Mouse (Mus musculus) adrenal gland (tissue): ENCODE measurements at regions not wholly inside any gene's neighbourhood (a gene's known extent, or its start where the extent isn't known, plus 50 kb on each side); places are given as distances from the start of the nearest gene placed in this dataset.

Experiments used
- intact Hi-C: fragments of 180-260 bp; cut with DNase I; formaldehyde crosslinking; loops from one replicate; pipeline ENCODE4 v1.15.1; 2025

DNA sequence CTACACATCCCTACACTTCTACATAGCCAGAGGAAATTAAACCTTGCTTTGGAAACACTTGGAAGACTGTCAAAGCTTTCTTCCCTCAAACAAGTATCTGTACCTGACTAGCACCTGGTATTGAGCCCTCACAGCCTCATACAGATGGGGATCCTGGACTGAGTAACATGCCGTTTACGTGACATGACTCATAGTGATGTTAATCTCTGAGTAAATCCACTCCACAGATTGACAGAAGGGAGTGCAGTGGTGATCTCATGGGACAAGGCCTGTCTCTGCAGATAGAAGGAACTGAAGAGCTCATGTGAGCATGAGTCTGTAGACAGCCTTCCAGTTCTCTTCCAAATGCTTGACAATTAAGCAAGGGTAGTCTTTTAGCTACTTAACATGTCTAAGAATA is 141.8 kb upstream of the Ccnd2 start:
- intact Hi-C loops, result no loop called here

DNA sequence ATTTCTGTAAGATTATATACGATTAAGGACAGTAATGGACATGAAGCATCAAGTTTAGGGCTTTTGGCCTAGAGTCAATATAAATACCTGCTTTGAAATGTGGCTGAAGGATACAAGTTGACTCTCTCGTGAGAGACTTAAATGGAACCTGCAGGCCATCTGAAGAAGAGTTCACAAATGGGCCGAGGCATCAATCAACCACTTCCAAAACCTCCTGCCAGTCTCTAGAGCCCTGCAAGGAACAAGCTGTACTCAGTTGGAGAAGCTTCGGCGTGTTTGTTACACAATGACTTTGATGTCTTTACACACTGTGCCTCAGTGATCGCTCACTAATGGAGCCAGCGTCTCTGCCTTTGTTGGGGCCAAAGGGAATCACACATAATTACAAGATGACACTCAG is 146.1 kb upstream of the Ccnd2 start:
- intact Hi-C loops, result no loop called here

- intact Hi-C loops, result no loop called here
Measured at GRCm38 (mm10) chr6:127311192-127312054, 135.2 kb upstream of the Parp11 start.

DNA sequence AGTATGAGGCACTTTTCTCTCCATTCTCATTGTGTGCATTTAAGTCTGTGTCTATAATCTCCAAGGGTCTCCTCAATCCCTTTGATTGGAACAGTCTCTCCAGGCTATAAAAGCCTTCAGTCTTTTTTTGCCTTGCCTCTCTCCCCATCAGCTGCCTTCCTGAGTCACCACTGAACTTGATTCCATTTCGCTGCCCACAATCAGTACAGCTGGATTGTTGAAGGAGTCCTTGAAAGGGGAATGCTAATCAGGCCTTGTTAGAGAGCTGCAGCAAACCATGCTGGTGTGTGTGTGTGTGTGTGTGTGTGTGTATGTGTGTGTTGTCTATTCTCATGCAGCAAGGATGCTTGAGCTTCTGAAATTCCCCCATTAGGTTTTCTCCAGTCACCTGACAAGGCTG is 129.3 kb upstream of the Parp11 start:
- intact Hi-C loops, result no loop called here

- intact Hi-C loops, result no loop called here
Measured at GRCm38 (mm10) chr6:127318746-127319582, 127.7 kb upstream of the Parp11 start.

GRCm38 (mm10) chr6:127320600-127320999 is 126.0 kb upstream of the Parp11 start:
- intact Hi-C loops, result loop anchor here (5.0 kb wide), 1 partner anchor 173 kb away; no protein-coding TSS in a partner anchor

GRCm38 (mm10) chr6:127321031-127321430 is 125.6 kb upstream of the Parp11 start:
- intact Hi-C loops, result loop anchor here (5.0 kb wide), 1 partner anchor 174 kb away; no protein-coding TSS in a partner anchor

- intact Hi-C loops, result loop anchor here (5.0 kb wide), 1 partner anchor 175 kb away; no protein-coding TSS in a partner anchor
Measured at GRCm38 (mm10) chr6:127322398-127322797, 124.2 kb upstream of the Parp11 start.

GRCm38 (mm10) chr6:127324984-127325383 is 121.7 kb upstream of the Parp11 start:
- intact Hi-C loops, result loop anchor here (2.0 to 5.0 kb wide), 3 partner anchors 36 to 178 kb away; partner anchors contain the start of gene Parp11

DNA sequence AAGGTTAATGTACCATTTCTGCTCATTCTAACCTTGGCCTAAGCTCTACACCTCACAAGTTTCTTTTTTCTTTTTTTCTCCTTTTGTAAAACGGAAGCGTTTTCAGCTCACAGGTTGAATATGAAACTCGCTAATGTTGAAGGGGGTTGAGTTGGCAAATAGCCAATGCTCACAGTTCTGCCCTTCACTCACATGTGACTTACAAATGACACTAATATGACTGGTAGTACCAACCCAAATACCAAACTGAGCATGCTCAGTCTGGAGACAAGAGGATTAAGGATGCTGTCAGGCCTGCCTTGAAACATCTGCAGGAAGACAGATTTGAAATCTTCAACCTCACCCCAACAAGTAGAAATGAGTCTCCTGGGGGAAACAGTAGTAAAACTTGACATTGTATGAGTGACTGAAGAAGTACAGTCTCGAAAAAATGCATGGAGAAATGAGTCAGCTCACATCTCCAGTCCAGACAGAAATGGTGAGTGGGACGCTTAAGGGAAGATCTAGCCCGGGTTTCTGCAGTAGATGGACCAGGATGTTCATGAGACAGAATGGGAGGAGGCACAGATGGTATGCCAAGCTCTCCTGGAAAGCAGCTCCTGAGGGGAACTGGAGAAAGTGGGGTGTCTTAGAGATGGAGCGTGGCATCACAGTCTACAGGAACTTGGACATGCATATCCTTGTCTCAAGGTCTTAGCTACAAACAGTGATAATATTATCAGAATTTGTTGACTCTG is 120.9 kb upstream of the Parp11 start:
- intact Hi-C loops, result loop anchor here (2.0 kb wide), 2 partner anchors 35 to 121 kb away; partner anchors contain the start of gene Parp11

GRCm38 (mm10) chr6:127326333-127326729 is 120.3 kb upstream of the Parp11 start:
- intact Hi-C loops, result no loop called here

DNA sequence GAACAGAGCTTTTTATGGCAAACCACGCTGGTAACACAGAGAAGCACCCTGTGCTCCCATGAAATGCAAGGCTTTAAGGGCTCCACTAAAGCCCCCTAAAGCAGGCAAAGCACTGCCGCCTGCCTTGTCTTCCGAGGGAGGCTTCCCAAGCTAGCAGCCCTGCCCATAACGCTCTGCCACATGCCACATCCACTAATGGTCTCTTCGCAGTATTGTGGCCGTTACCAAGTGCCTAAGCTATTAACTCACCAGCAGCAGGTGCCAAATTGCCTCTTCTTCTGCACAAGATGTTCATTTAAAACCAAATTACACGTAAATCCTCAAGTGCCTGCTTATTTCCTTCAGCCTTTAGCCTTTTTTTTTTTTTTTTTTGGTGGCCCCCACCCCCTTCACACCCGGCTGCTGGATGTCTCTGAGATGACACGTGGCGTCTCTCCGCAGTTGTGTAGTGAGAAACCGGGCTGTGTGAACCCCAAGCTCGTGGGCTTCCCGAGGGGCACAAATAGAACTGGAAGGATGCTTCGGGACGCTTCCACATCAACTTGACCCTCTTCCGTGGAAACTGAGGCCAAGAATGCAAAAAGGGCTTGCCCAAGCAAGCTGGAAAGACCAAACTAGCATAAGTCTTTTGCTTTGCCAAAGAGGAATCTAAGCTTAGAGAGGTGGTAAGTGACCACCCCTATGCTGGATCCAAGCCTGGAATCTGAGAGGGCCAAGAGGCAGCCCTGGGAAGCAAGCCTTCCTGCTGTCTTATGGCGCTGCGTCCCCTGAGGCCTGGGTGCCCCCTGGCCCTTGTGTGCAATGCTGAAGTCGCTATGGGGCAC is 117.2 kb upstream of the Parp11 start:
- intact Hi-C loops, result no loop called here

GRCm38 (mm10) chr6:127330015-127330705 is 116.5 kb upstream of the Parp11 start:
- intact Hi-C loops, result no loop called here

GRCm38 (mm10) chr6:127331091-127331490 is 115.5 kb upstream of the Parp11 start:
- intact Hi-C loops, result no loop called here

DNA sequence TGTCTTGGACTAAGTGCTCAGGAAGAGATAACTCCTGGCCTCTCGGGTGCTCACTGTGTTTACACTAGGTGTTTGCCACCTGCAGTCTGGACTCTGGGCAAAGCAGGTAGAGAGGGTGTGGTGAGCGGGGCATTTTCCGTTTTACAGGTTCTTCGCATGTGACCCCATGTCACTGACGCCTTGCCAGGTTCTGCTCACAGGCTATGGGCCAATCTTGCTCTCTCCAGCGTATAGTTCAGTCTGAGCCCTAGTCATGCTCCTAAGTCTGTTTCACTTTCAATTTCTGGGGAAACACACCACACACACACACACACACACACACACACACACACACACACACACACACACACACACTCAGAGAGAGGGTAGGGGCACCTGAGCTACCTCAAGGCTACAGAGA is 112.4 kb upstream of the Parp11 start:
- intact Hi-C loops, result no loop called here

DNA sequence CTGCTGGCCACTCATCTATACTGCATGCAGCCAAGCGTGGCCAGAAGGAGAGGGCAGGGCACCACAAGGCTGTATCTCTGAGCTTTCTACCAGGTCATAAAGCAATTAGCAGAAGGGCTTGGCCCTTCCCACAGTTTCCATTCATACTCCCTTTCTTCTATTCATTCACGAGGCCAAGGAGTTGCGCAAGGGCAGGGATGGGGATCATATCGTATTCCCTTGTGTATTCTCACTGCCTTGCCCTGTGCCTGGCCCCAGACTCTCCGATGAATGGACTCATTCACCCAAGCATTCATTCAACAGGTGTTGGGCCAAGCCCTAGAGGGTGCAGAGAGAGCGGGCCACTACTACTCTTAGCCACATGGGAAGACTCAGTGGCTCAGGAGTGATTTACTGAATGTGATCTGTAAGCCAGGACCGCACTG is 111.2 kb upstream of the Parp11 start:
- intact Hi-C loops, result no loop called here

- intact Hi-C loops, result no loop called here
Measured at GRCm38 (mm10) chr6:127335996-127336660, 110.5 kb upstream of the Parp11 start.

DNA sequence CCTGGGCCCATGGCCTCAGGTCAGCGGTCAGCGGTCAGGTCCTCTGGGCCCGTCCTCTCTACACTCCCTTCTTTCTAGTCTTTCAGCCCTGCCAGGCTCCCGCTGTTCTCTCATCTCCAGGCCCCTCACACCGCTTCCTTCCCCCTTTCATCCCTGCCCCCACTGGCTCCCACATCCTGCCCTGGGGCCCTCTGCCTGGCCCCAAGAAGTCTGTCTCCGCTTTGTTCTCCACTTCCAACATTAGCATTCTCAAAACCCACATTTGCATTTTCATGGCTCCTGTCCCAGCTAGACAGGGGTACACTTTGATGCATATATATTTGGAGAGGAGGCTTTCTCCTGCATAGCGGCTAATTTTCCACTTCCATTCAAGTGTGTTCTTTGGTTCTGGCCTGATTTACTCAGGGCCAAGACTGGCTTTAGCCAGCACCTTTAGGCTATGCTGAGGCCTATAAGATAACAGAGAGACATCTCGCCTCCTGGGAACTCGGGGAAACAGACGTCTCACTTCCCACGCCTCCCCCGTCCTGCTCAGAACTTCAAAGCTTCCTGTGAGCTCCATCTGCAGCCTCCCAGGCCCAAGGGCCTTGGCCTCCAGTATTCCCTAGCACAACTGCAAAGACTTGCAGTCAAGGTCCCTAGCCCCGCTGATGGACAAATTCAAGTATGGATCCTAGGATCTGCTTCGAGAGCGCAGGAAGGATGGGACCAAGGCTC is 109.8 kb upstream of the Parp11 start:
- intact Hi-C loops, result no loop called here
